Mouse (Mus musculus): Measurements from ENCODE around the gene Narf.

Gene Narf

GRCm38 (mm10) chr11:121236564-121237344, at the start of gene Narf:
Narf (plus strand) TSS chr11:121237253.
- H3K36me3 ChIP-seq (ENCODE audit: control insufficient read depth, insufficient read depth, low read length, poor library complexity, severe bottlenecking) = peaks cover 3% of the 10 kb centered on the region
- peak; percentile 99 for DNase-seq (ENCODE audit: low read depth, low spot score)
- H3K27me3 ChIP-seq (ENCODE audit: control insufficient read depth, insufficient read depth, low read length, poor library complexity, severe bottlenecking) = no peaks in the 10 kb centered on the region; the same call in 1 of the 2 replicates

- no peak for DNase-seq (ENCODE audit: low read depth, low spot score)
Observed at GRCm38 (mm10) chr11:121189681-121190080, 47.4 kb upstream of the Narf start.

GRCm38 (mm10) chr11:121192742-121193141, 44.3 kb upstream of the Narf start:
- Histone ChIP-seq H3K36me3 (ENCODE audit: control insufficient read depth, insufficient read depth, low read length, poor library complexity, severe bottlenecking) (no peaks in the 10 kb centered on the region), H3K27me3 (ENCODE audit: control insufficient read depth, insufficient read depth, low read length, poor library complexity, severe bottlenecking) (no peaks in the 10 kb centered on the region)
- DNase-seq (ENCODE audit: low read depth, low spot score) = no peak

More at GRCm38 (mm10) chr11:121189681-121190080, 47.4 kb upstream of the Narf start:
- no peaks in the 10 kb centered on the region for H3K27me3 ChIP-seq (ENCODE audit: control insufficient read depth, insufficient read depth, low read length, poor library complexity, severe bottlenecking)
- no peaks in the 10 kb centered on the region for H3K36me3 ChIP-seq (ENCODE audit: control insufficient read depth, insufficient read depth, low read length, poor library complexity, severe bottlenecking)

GRCm38 (mm10) chr11:121193415-121193814, 43.6 kb upstream of the Narf start:
- no peak for DNase-seq (ENCODE audit: low read depth, low spot score)
- no peaks in the 10 kb centered on the region for H3K27me3 ChIP-seq (ENCODE audit: control insufficient read depth, insufficient read depth, low read length, poor library complexity, severe bottlenecking)
- no peaks in the 10 kb centered on the region for H3K36me3 ChIP-seq (ENCODE audit: control insufficient read depth, insufficient read depth, low read length, poor library complexity, severe bottlenecking)

GRCm38 (mm10) chr11:121198622-121199021, 38.4 kb upstream of the Narf start:
- DNase-seq (ENCODE audit: low read depth, low spot score) = no peak
- H3K36me3 ChIP-seq (ENCODE audit: control insufficient read depth, insufficient read depth, low read length, poor library complexity, severe bottlenecking) = no peaks in the 10 kb centered on the region
- H3K27me3 ChIP-seq (ENCODE audit: control insufficient read depth, insufficient read depth, low read length, poor library complexity, severe bottlenecking) = no peaks in the 10 kb centered on the region

- DNase-seq (ENCODE audit: low read depth, low spot score) = no peak
- no peaks in the 10 kb centered on the region for H3K27me3 ChIP-seq (ENCODE audit: control insufficient read depth, insufficient read depth, low read length, poor library complexity, severe bottlenecking)
- H3K36me3 ChIP-seq (ENCODE audit: control insufficient read depth, insufficient read depth, low read length, poor library complexity, severe bottlenecking) = no peaks in the 10 kb centered on the region
Observed at GRCm38 (mm10) chr11:121199851-121200250, 37.2 kb upstream of the Narf start.

- no peak for DNase-seq (ENCODE audit: low read depth, low spot score)
- Histone ChIP-seq H3K27me3 (ENCODE audit: control insufficient read depth, insufficient read depth, low read length, poor library complexity, severe bottlenecking) (no peaks in the 10 kb centered on the region), H3K36me3 (ENCODE audit: control insufficient read depth, insufficient read depth, low read length, poor library complexity, severe bottlenecking) (no peaks in the 10 kb centered on the region)
Observed at GRCm38 (mm10) chr11:121200781-121201180, 36.3 kb upstream of the Narf start.

GRCm38 (mm10) chr11:121201436-121202198, 35.4 kb upstream of the Narf start:
- Histone ChIP-seq H3K36me3 (ENCODE audit: control insufficient read depth, insufficient read depth, low read length, poor library complexity, severe bottlenecking) (no peaks in the 10 kb centered on the region), H3K27me3 (ENCODE audit: control insufficient read depth, insufficient read depth, low read length, poor library complexity, severe bottlenecking) (no peaks in the 10 kb centered on the region)
- DNase-seq (ENCODE audit: low read depth, low spot score) = peak; percentile 70

GRCm38 (mm10) chr11:121203859-121204160, 33.2 kb upstream of the Narf start:
- no peak for DNase-seq (ENCODE audit: low read depth, low spot score)
- H3K27me3 ChIP-seq (ENCODE audit: control insufficient read depth, insufficient read depth, low read length, poor library complexity, severe bottlenecking) = no peaks in the 10 kb centered on the region
- peaks cover 3% of the 10 kb centered on the region; the same call in 1 of the 2 replicates for H3K36me3 ChIP-seq (ENCODE audit: control insufficient read depth, insufficient read depth, low read length, poor library complexity, severe bottlenecking)

- peak; percentile 98 for DNase-seq (ENCODE audit: low read depth, low spot score)
Observed at GRCm38 (mm10) chr11:121204161-121205006, 32.7 kb upstream of the Narf start, which contains the start of the genes Hexdc and Ogfod3. Hexdc (plus strand) TSS chr11:121204433. Ogfod3 (minus strand) TSS chr11:121204711.

GRCm38 (mm10) chr11:121216831-121217230, 20.2 kb upstream of the Narf start:
- no peaks in the 10 kb centered on the region for H3K36me3 ChIP-seq (ENCODE audit: control insufficient read depth, insufficient read depth, low read length, poor library complexity, severe bottlenecking)
- H3K27me3 ChIP-seq (ENCODE audit: control insufficient read depth, insufficient read depth, low read length, poor library complexity, severe bottlenecking) = no peaks in the 10 kb centered on the region
- DNase-seq (ENCODE audit: low read depth, low spot score) = no peak

More at GRCm38 (mm10) chr11:121204161-121205006, 32.7 kb upstream of the Narf start, which contains the start of the genes Hexdc and Ogfod3:
- peaks cover 3% of the 10 kb centered on the region; the same call in 1 of the 2 replicates for H3K36me3 ChIP-seq (ENCODE audit: control insufficient read depth, insufficient read depth, low read length, poor library complexity, severe bottlenecking)
- no peaks in the 10 kb centered on the region for H3K27me3 ChIP-seq (ENCODE audit: control insufficient read depth, insufficient read depth, low read length, poor library complexity, severe bottlenecking)

- Histone ChIP-seq H3K27me3 (ENCODE audit: control insufficient read depth, insufficient read depth, low read length, poor library complexity, severe bottlenecking) (no peaks in the 10 kb centered on the region), H3K36me3 (ENCODE audit: control insufficient read depth, insufficient read depth, low read length, poor library complexity, severe bottlenecking) (peaks cover 14% of the 10 kb centered on the region)
- no peak for DNase-seq (ENCODE audit: low read depth, low spot score)
Observed at GRCm38 (mm10) chr11:121219776-121220175, 17.3 kb upstream of the Narf start.

GRCm38 (mm10) chr11:121220771-121221170, 16.3 kb upstream of the Narf start:
- Histone ChIP-seq H3K27me3 (ENCODE audit: control insufficient read depth, insufficient read depth, low read length, poor library complexity, severe bottlenecking) (no peaks in the 10 kb centered on the region), H3K36me3 (ENCODE audit: control insufficient read depth, insufficient read depth, low read length, poor library complexity, severe bottlenecking) (peaks cover 14% of the 10 kb centered on the region)
- no peak for DNase-seq (ENCODE audit: low read depth, low spot score)

- Histone ChIP-seq H3K27me3 (ENCODE audit: control insufficient read depth, insufficient read depth, low read length, poor library complexity, severe bottlenecking) (no peaks in the 10 kb centered on the region), H3K36me3 (ENCODE audit: control insufficient read depth, insufficient read depth, low read length, poor library complexity, severe bottlenecking) (peaks cover 14% of the 10 kb centered on the region)
- DNase-seq (ENCODE audit: low read depth, low spot score) = no peak
Observed at GRCm38 (mm10) chr11:121221321-121222010, 15.6 kb upstream of the Narf start.

All from splenic B cell, adult 2 months (primary cell).